Mouse (Mus musculus): ENCODE results near the gene Aqp9. TPM values are rescaled to one million over a fixed set of nuclear protein-coding genes. Genes with fewer than 3 reads are reported as not detected.
A peak's percentile ranks its signal among the peaks of the same experiment; 100 is the strongest.

The Aqp9 gene
- total RNA-seq (2021), result under 1 TPM in 1 of 2 experiments, not detected in 1; 0.86 TPM
- long read RNA-seq, experiment 1, result 0 reads
- long read RNA-seq, experiment 2, partial matches to known transcripts, result 0 of 2 reads
- long read RNA-seq, experiment 2, other reads (novel, unspliced or antisense), result 2 of 2 reads

- DNase-seq (ENCODE audit: low spot score in 2 of 2), result no peak
Observed at GRCm38 (mm10) chr9:71168511-71168910, at the start of gene Aqp9. Gene Aqp9 (minus strand): TSS chr9:71168682.

- DNase-seq (ENCODE audit: low spot score in 2 of 2), result no peak
Observed at GRCm38 (mm10) chr9:71217793-71218095, 49.3 kb upstream of the Aqp9 start.

- no peak for DNase-seq (ENCODE audit: low spot score in 2 of 2)
Observed at GRCm38 (mm10) chr9:71216996-71217792, 48.7 kb upstream of the Aqp9 start.

- peak; percentile 21 to 35 for DNase-seq (ENCODE audit: low spot score in 2 of 2)
Observed at GRCm38 (mm10) chr9:71216036-71216995, 47.8 kb upstream of the Aqp9 start.

GRCm38 (mm10) chr9:71215248-71216035, 47.0 kb upstream of the Aqp9 start, which contains the start of gene Aldh1a2:
Gene Aldh1a2 (plus strand): TSS chr9:71215789.
- peak; percentile 71 to 84 for DNase-seq (ENCODE audit: low spot score in 2 of 2)

- DNase-seq (ENCODE audit: low spot score in 2 of 2), result no peak
Observed at GRCm38 (mm10) chr9:71213636-71214035, 45.2 kb upstream of the Aqp9 start.

GRCm38 (mm10) chr9:71210870-71211269, 42.4 kb upstream of the Aqp9 start:
- no peak for DNase-seq (ENCODE audit: low spot score in 2 of 2)

- no peak for DNase-seq (ENCODE audit: low spot score in 2 of 2)
Observed at GRCm38 (mm10) chr9:71209299-71209698, 40.8 kb upstream of the Aqp9 start.

GRCm38 (mm10) chr9:71202265-71202664, 33.8 kb upstream of the Aqp9 start:
- no peak for DNase-seq (ENCODE audit: low spot score in 2 of 2)

GRCm38 (mm10) chr9:71198826-71199225, 30.3 kb upstream of the Aqp9 start:
- no peak for DNase-seq (ENCODE audit: low spot score in 2 of 2)

GRCm38 (mm10) chr9:71188647-71189415, 20.3 kb upstream of the Aqp9 start:
- peak; percentile 32 to 63 for DNase-seq (ENCODE audit: low spot score in 2 of 2)

GRCm38 (mm10) chr9:71187396-71187795, 18.9 kb upstream of the Aqp9 start:
- DNase-seq (ENCODE audit: low spot score in 2 of 2), result no peak

- DNase-seq (ENCODE audit: low spot score in 2 of 2), result no peak
Observed at GRCm38 (mm10) chr9:71185823-71186222, 17.3 kb upstream of the Aqp9 start.

GRCm38 (mm10) chr9:71185285-71185684, 16.8 kb upstream of the Aqp9 start:
- DNase-seq (ENCODE audit: low spot score in 2 of 2), result no peak

GRCm38 (mm10) chr9:71179964-71180700, 11.7 kb upstream of the Aqp9 start:
- peak in 1 of 2 experiments; percentile 22 for DNase-seq (ENCODE audit: low spot score in 2 of 2)

- DNase-seq (ENCODE audit: low spot score in 2 of 2), result no peak
Observed at GRCm38 (mm10) chr9:71179276-71179896, 10.9 kb upstream of the Aqp9 start.

GRCm38 (mm10) chr9:71175686-71176085, 7.2 kb upstream of the Aqp9 start:
- no peak for DNase-seq (ENCODE audit: low spot score in 2 of 2)

GRCm38 (mm10) chr9:71174316-71174975, 6.0 kb upstream of the Aqp9 start:
- no peak for DNase-seq (ENCODE audit: low spot score in 2 of 2)

Data from gastrocnemius, postnatal 4 days (tissue).